Mouse (Mus musculus): Measurements from ENCODE around the gene Nmnat2. TPM values are rescaled to one million over a fixed set of nuclear protein-coding genes. Genes with fewer than 3 reads are reported as not detected.
A peak's percentile ranks its signal among the peaks of the same experiment; 100 is the strongest.

Gene Nmnat2
- total RNA-seq, 2 experiments from 2014 or later = 136 to 152 TPM

- DNase-seq (ENCODE audit: low spot score in 2 of 2) = no peak
Measured at GRCm38 (mm10) chr1:153120544-153120943, 165.8 kb downstream of the Nmnat2 start.

GRCm38 (mm10) chr1:153121320-153121719 lies 166.5 kb downstream of the Nmnat2 start:
- no peak for DNase-seq (ENCODE audit: low spot score in 2 of 2)

GRCm38 (mm10) chr1:153122764-153123163 lies 168.0 kb downstream of the Nmnat2 start:
- no peak for DNase-seq (ENCODE audit: low spot score in 2 of 2)

- no peak for DNase-seq (ENCODE audit: low spot score in 2 of 2)
Measured at GRCm38 (mm10) chr1:153124502-153124901, 169.7 kb downstream of the Nmnat2 start.

GRCm38 (mm10) chr1:153125287-153126275 lies 170.8 kb downstream of the Nmnat2 start:
- no peak for DNase-seq (ENCODE audit: low spot score in 2 of 2)

GRCm38 (mm10) chr1:153126491-153127381 lies 171.9 kb downstream of the Nmnat2 start:
- no peak for DNase-seq (ENCODE audit: low spot score in 2 of 2)

GRCm38 (mm10) chr1:153127622-153128021 lies 172.8 kb downstream of the Nmnat2 start:
- no peak for DNase-seq (ENCODE audit: low spot score in 2 of 2)

- DNase-seq (ENCODE audit: low spot score in 2 of 2) = no peak
Measured at GRCm38 (mm10) chr1:153128780-153129179, 174.0 kb downstream of the Nmnat2 start.

GRCm38 (mm10) chr1:153129992-153130713 lies 175.4 kb downstream of the Nmnat2 start:
- no peak for DNase-seq (ENCODE audit: low spot score in 2 of 2)

- DNase-seq (ENCODE audit: low spot score in 2 of 2) = peak in 1 of 2 experiments; percentile 15
Measured at GRCm38 (mm10) chr1:153133865-153134781, 179.3 kb downstream of the Nmnat2 start.

GRCm38 (mm10) chr1:153136647-153137046 lies 181.9 kb downstream of the Nmnat2 start:
- no peak for DNase-seq (ENCODE audit: low spot score in 2 of 2)

- DNase-seq (ENCODE audit: low spot score in 2 of 2) = peak; percentile 10 to 67
Measured at GRCm38 (mm10) chr1:153138486-153138885, 183.7 kb downstream of the Nmnat2 start.

- no peak for DNase-seq (ENCODE audit: low spot score in 2 of 2)
Measured at GRCm38 (mm10) chr1:153139635-153140034, 184.8 kb downstream of the Nmnat2 start.

GRCm38 (mm10) chr1:153140265-153140664 lies 185.5 kb downstream of the Nmnat2 start:
- DNase-seq (ENCODE audit: low spot score in 2 of 2) = no peak

GRCm38 (mm10) chr1:153140747-153141228 lies 186.0 kb downstream of the Nmnat2 start:
- no peak for DNase-seq (ENCODE audit: low spot score in 2 of 2)

GRCm38 (mm10) chr1:153144021-153144420 lies 189.2 kb downstream of the Nmnat2 start:
- no peak for DNase-seq (ENCODE audit: low spot score in 2 of 2)

- no peak for DNase-seq (ENCODE audit: low spot score in 2 of 2)
Measured at GRCm38 (mm10) chr1:153145791-153146190, 191.0 kb downstream of the Nmnat2 start.

GRCm38 (mm10) chr1:153152594-153152993 lies 197.8 kb downstream of the Nmnat2 start:
- DNase-seq (ENCODE audit: low spot score in 2 of 2) = no peak

- no peak for DNase-seq (ENCODE audit: low spot score in 2 of 2)
Measured at GRCm38 (mm10) chr1:153153619-153154137, 198.9 kb downstream of the Nmnat2 start.

Data from layer of hippocampus, adult 18-20 months (tissue).